Comparison of ENCODE assay signal across 25 mouse cellular contexts in genomic region chr17:85085335-85085734, GRCm38 (mm10). TPM values are rescaled to one million over a fixed set of nuclear protein-coding genes. Genes with fewer than 3 reads are reported as not detected.
DNase-seq lines count a peak whose midpoint lies in the region; ATAC-seq and TF ChIP-seq lines count a peak whose summit lies in the region.
"Had no signal": no experiment of that assay in that cellular context is flagged by ENCODE, and none has a peak within 500 bp of the region (broad histone marks: within the 10 kb centered on the region; RNA-seq: fewer than 3 reads in every experiment).

No protein-coding gene starts in this region.

- no peak for DNase-seq in gastrocnemius, adult 2 months
- no peak for DNase-seq in gastrocnemius, postnatal 4 days (ENCODE audit: low spot score in 2 of 2)
- DNase-seq in heart, postnatal 0 days (ENCODE audit: low spot score), result no peak
- DNase-seq in heart, postnatal 14 days, result no peak
- peak; percentile 75 for DNase-seq in 416B (ENCODE audit: low read depth)
- peak; percentile 8 for DNase-seq in MEL (ENCODE audit: low read depth, low spot score)
- no peak for DNase-seq in cerebellum, adult 8-10 months
- DNase-seq in spleen, postnatal 10 days (ENCODE audit: low spot score in 2 of 2), result no peak
- DNase-seq: adrenal gland, adult 8-10 months; adrenal gland, postnatal 14 days; adrenal gland, postnatal 36 days; cerebellum, adult 11-12 months; cerebellum, adult 2 months; cerebellum, adult 9-11 months; cerebellum, postnatal 14 days; cerebellum, postnatal 36 days; embryo, embryonic 11 days had no signal

- no peak overlapping the region for H3K4me2 ChIP-seq in heart, postnatal 0 days (ENCODE audit: low read depth, low read length)
- H3K4me2 ChIP-seq: embryonic facial prominence, embryonic 13.5 days; embryonic facial prominence, embryonic 15.5 days; forebrain, embryonic 12.5 days had no signal

- no peak for ATAC-seq in heart, postnatal 0 days (ENCODE audit: insufficient read depth, low read depth)
- ATAC-seq: forebrain, embryonic 14.5 days; forebrain, embryonic 16.5 days had no signal

- peaks cover 31% of the 10 kb centered on the region for H3K4me1 ChIP-seq in heart, postnatal 0 days (ENCODE audit: control insufficient read depth, insufficient read depth)
- peaks cover 3 to 4% of the 10 kb centered on the region in 2 experiments; a peak in 2 of 4 replicates for H3K4me1 ChIP-seq in MEL (ENCODE audit: control insufficient read depth in 1 of 2, insufficient read depth in 2 of 2, low read length in 2 of 2)

- H3K79me2 ChIP-seq in MEL (ENCODE audit: control insufficient read depth, insufficient read depth, low read length, poor library complexity), result no peaks in the 10 kb centered on the region; the same call in 1 of the 2 replicates

- peaks cover 14% of the 10 kb centered on the region for H3K36me3 ChIP-seq in heart, postnatal 0 days (replicated peaks; ENCODE audit: control insufficient read depth, insufficient read depth, low read length)
- peaks cover 0 to 10% of the 10 kb centered on the region in 2 experiments; a peak in 2 of 4 replicates for H3K36me3 ChIP-seq in MEL (ENCODE audit: control insufficient read depth in 1 of 2, insufficient read depth in 2 of 2, low read length in 2 of 2)

- TF ChIP-seq POLR2A in MEL (IDR thresholded peaks at IDR 0.05; ENCODE audit: control insufficient read depth in 1 of 2, insufficient read depth in 1 of 2, low read depth in 1 of 2, low read length in 2 of 2, poor library complexity in 1 of 2), result no peak

- H3K9ac ChIP-seq in heart, postnatal 0 days (replicated peaks; ENCODE audit: low read depth, low read length), result no peak overlapping the region
- no peak overlapping the region for H3K9ac ChIP-seq in MEL (ENCODE audit: control insufficient read depth, low read depth, low read length, poor library complexity, severe bottlenecking)
- H3K9ac ChIP-seq: embryonic facial prominence, embryonic 13.5 days; embryonic facial prominence, embryonic 15.5 days; forebrain, embryonic 12.5 days had no signal

- H3K9me3 ChIP-seq in heart, postnatal 0 days (replicated peaks; ENCODE audit: control insufficient read depth, low read length), result no peaks in the 10 kb centered on the region
- no peaks in the 10 kb centered on the region for H3K9me3 ChIP-seq in MEL (replicated peaks; ENCODE audit: insufficient read depth, low read length)
- H3K9me3 ChIP-seq: embryonic facial prominence, embryonic 13.5 days; embryonic facial prominence, embryonic 15.5 days; forebrain, embryonic 10.5 days; forebrain, embryonic 12.5 days had no signal

- no peak for TF ChIP-seq EP300 in heart, postnatal 0 days (IDR thresholded peaks at IDR 0.05; ENCODE audit: low read depth)
- TF ChIP-seq EP300 in MEL (IDR thresholded peaks at IDR 0.05; ENCODE audit: low read depth in 1 of 2, low read length in 2 of 2), result no peak

- no peaks in the 10 kb centered on the region for H3K27me3 ChIP-seq in heart, postnatal 0 days (ENCODE audit: control insufficient read depth, insufficient read depth, low read length)
- H3K27me3 ChIP-seq in MEL (ENCODE audit: control insufficient read depth in 1 of 2, insufficient read depth in 2 of 2, low read length in 2 of 2), result no peaks in the 10 kb centered on the region
- H3K27me3 ChIP-seq: embryonic facial prominence, embryonic 13.5 days; embryonic facial prominence, embryonic 15.5 days; forebrain, embryonic 12.5 days had no signal

- H3K4me3 ChIP-seq in gastrocnemius, adult 2 months, result no peak overlapping the region
- no peak overlapping the region for H3K4me3 ChIP-seq in heart, postnatal 0 days (ENCODE audit: low read depth, low read length)
- no peak overlapping the region for H3K4me3 ChIP-seq in MEL (ENCODE audit: control insufficient read depth in 1 of 2, insufficient read depth in 1 of 2, low read depth in 2 of 2, low read length in 2 of 2)
- H3K4me3 ChIP-seq: embryonic facial prominence, embryonic 13.5 days; embryonic facial prominence, embryonic 15.5 days; erythroblast, embryonic 14.5 days; forebrain, embryonic 10.5 days; forebrain, embryonic 12.5 days had no signal

- intact Hi-C loops in gastrocnemius, adult 2 months (cut with DNase I), result loop anchor here (5.0 kb wide), 2 partner anchors 128 to 208 kb away; partner anchors contain the start of gene Ppm1b
- intact Hi-C loops in heart, postnatal 14 days (cut with DNase I), result no loop called here

- WGBS in heart, postnatal 0 days, result 45% methylated on average over 2 of the region's 2 CpGs

- TF ChIP-seq RAD21 in MEL (IDR thresholded peaks at IDR 0.05; ENCODE audit: low read depth, low read length), result no peak

- H3K27ac ChIP-seq in gastrocnemius, adult 2 months, result peak overlapping the region; percentile 95
- peak overlapping the region; percentile 82; the same call in 1 of the 2 replicates for H3K27ac ChIP-seq in heart, postnatal 0 days (ENCODE audit: low read depth)
- no peak overlapping the region for H3K27ac ChIP-seq in MEL (ENCODE audit: control insufficient read depth, low read depth, low read length)
- H3K27ac ChIP-seq: embryonic facial prominence, embryonic 13.5 days; embryonic facial prominence, embryonic 15.5 days; forebrain, embryonic 10.5 days; forebrain, embryonic 12.5 days had no signal

- no peak for TF ChIP-seq CTCF in gastrocnemius, adult 2 months (IDR thresholded peaks at IDR 0.05)
- no peak for TF ChIP-seq CTCF in heart, postnatal 0 days (IDR thresholded peaks at IDR 0.05; ENCODE audit: low read depth)
- TF ChIP-seq CTCF in MEL (IDR thresholded peaks at IDR 0.05 in 2 of 3, conservative IDR thresholded peaks at IDR 0.05 in 1 of 3; ENCODE audit: control insufficient read depth in 1 of 3, insufficient read depth in 1 of 3, low read depth in 2 of 3, low read length in 3 of 3, poor library complexity in 1 of 3, severe bottlenecking in 1 of 3), result no peak

TF ChIP-seq in MEL, 35 proteins besides CTCF, POLR2A, EP300 and RAD21:
- 0 out of 2 replicates have a peak, but pooled peaks have one; percentile 25 for TF ChIP-seq TCF12 (IDR thresholded peaks at IDR 0.05; ENCODE audit: low read depth, low read length)
- no peak for TF ChIP-seq ZNF384 (IDR thresholded peaks at IDR 0.05; ENCODE audit: low read depth, low read length)
- TF ChIP-seq GATA1 (IDR thresholded peaks at IDR 0.05; ENCODE audit: low read depth, low read length), result peak; percentile 43; the same call in 1 of the 2 replicates
- TF ChIP-seq MAFK (IDR thresholded peaks at IDR 0.05; ENCODE audit: borderline replicate concordance, low read depth, low read length), result no peak
- TF ChIP-seq NELFE (IDR thresholded peaks at IDR 0.05; ENCODE audit: low read depth, low read length), result no peak
- TF ChIP-seq KAT2A (conservative IDR thresholded peaks at IDR 0.05; ENCODE audit: low read depth, low read length), result no peak

RNA-seq across cellular contexts. Expression of gene Prepl, which starts 4.7 kb away (rescaled TPM):
- total RNA-seq in gastrocnemius, adult 2 months (2021), result 10 to 100 TPM; 20.4 to 29.6 TPM
- 100 to 1,000 TPM; 179 to 185 TPM for total RNA-seq in gastrocnemius, postnatal 4 days (2021)
- total RNA-seq in heart, postnatal 0 days (2014; rRNA removed; ENCODE audit: low replicate concordance), result 35.9 and 40.8 TPM in 2 replicates
- 28.4 and 30.1 TPM in 2 replicates for polyA plus RNA-seq in heart, postnatal 0 days (2015; fragmentation: Nextera tagmentation; extraction: Ambion mirVana)
- 100 to 1,000 TPM; 136 to 137 TPM for total RNA-seq in heart, postnatal 14 days (2021)
- total RNA-seq in MEL (2012; rRNA removed), result 12.2 and 12.6 TPM in 2 replicates
- 10 to 100 TPM in 1 of 2 experiments, not detected in 1; 23.2 TPM for polyA plus RNA-seq in MEL (2012; ENCODE audit: insufficient read depth in 1 of 2, insufficient read length in 2 of 2, low read depth in 1 of 2, low replicate concordance in 2 of 2, missing spikeins in 1 of 2)

RNA-seq across cellular contexts. Expression of gene Camkmt, which starts 5.0 kb away (rescaled TPM):
- under 1 TPM; 0.84 TPM for total RNA-seq in gastrocnemius, adult 2 months (2021)
- total RNA-seq in gastrocnemius, postnatal 4 days (2021), result 1 to 10 TPM; 4.8 to 5.2 TPM
- total RNA-seq in heart, postnatal 0 days (2014; rRNA removed; ENCODE audit: low replicate concordance), result 1.3 and 1.7 TPM in 2 replicates
- polyA plus RNA-seq in heart, postnatal 0 days (2015; fragmentation: Nextera tagmentation; extraction: Ambion mirVana), result 3.4 and 4.0 TPM in 2 replicates
- total RNA-seq in heart, postnatal 14 days (2021), result 1 to 10 TPM; 2.3 TPM
- total RNA-seq in MEL (2012; rRNA removed), result 1.6 and 2.2 TPM in 2 replicates
- polyA plus RNA-seq in MEL (2012; ENCODE audit: insufficient read depth in 1 of 2, insufficient read length in 2 of 2, low read depth in 1 of 2, low replicate concordance in 2 of 2, missing spikeins in 1 of 2), result 1 to 10 TPM in 1 of 2 experiments, not detected in 1; 5.9 TPM

RNA-seq across cellular contexts. Expression of gene Slc3a1, which starts 57.2 kb away (rescaled TPM):
- total RNA-seq in gastrocnemius, adult 2 months (2021), result not detected
- under 1 TPM; 0.22 to 0.26 TPM for total RNA-seq in gastrocnemius, postnatal 4 days (2021)
- 1.3 TPM in 1 of 2 replicates, not detected in the other for total RNA-seq in heart, postnatal 0 days (2014; rRNA removed; ENCODE audit: low replicate concordance)
- not detected in 2 replicates for polyA plus RNA-seq in heart, postnatal 0 days (2015; fragmentation: Nextera tagmentation; extraction: Ambion mirVana)
- under 1 TPM; 0.17 to 0.20 TPM for total RNA-seq in heart, postnatal 14 days (2021)
- 0.08 and 0.10 TPM in 2 replicates for total RNA-seq in MEL (2012; rRNA removed)
- under 1 TPM in 1 of 2 experiments, not detected in 1; 0.08 TPM for polyA plus RNA-seq in MEL (2012; ENCODE audit: insufficient read depth in 1 of 2, insufficient read length in 2 of 2, low read depth in 1 of 2, low replicate concordance in 2 of 2, missing spikeins in 1 of 2)
- total RNA-seq: common myeloid progenitor, adult 5-6 weeks had no signal
- polyA plus RNA-seq: erythroblast, embryonic 14.5 days had no signal

Comparison
In these comparisons a context has a peak if more than half of its experiments do, and no peak if none do; other contexts are left out.
1. DNase-seq: peak in 416B (single experiment) and MEL (single experiment); none in gastrocnemius, adult 2 months (single experiment), gastrocnemius, postnatal 4 days (0 of 2), heart, postnatal 0 days (single experiment), heart, postnatal 14 days (0 of 2), cerebellum, adult 8-10 months (single experiment) and spleen, postnatal 10 days (0 of 2).